Mouse (Mus musculus): ENCODE measurements around the gene Cyp2d12. TPM values are rescaled to one million over a fixed set of nuclear protein-coding genes. Genes with fewer than 3 reads are reported as not detected.
"Not testable (repeated sequence)": the region's sequence is repeated elsewhere in the genome, so short reads cannot be mapped to it uniquely, and the experiment has no call there.

Cyp2d12 gene
- total RNA-seq (2021), result not detected
- long read RNA-seq, experiment 1, result 0 reads
- long read RNA-seq, experiment 2, result 0 reads

GRCm38 (mm10) chr15:82554531-82555230, at the start of gene Cyp2d12:
Cyp2d12 (plus strand) TSS chr15:82555072.
- intact Hi-C loops (cut with DNase I), result no loop called here
- no peak for DNase-seq

DNA sequence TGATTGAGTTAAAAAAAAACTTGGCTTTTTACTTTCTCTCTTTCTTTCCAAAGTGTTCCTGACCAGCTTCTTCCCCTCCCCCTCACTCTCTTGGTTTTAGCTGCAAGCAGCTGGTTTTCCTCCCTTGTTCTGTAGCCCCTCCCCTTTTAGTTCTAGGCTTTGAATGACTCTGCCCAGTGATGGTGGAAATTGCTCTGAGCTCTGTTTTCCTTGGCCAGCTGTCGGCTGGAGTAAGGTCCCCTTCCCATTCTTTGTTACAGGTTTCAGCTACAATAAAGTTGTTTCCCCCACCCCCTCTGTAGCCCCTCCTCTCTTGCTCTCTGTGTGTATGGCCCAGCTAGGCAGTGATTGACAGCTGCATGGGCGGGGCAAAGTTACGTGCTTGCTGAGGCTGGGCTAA, 47.9 kb upstream of the Cyp2d12 start:
- intact Hi-C loops (cut with DNase I), result no loop called here
- DNase-seq, result no peak

- DNase-seq; intact Hi-C loops (cut with DNase I): not testable (repeated sequence)
Observed at GRCm38 (mm10) chr15:82507740-82508139, 47.1 kb upstream of the Cyp2d12 start.

GRCm38 (mm10) chr15:82509495-82509894, 45.4 kb upstream of the Cyp2d12 start:
- DNase-seq; intact Hi-C loops (cut with DNase I): not testable (repeated sequence)

- intact Hi-C loops (cut with DNase I); DNase-seq: not testable (repeated sequence)
Observed at GRCm38 (mm10) chr15:82510500-82510899, 44.4 kb upstream of the Cyp2d12 start.

DNA sequence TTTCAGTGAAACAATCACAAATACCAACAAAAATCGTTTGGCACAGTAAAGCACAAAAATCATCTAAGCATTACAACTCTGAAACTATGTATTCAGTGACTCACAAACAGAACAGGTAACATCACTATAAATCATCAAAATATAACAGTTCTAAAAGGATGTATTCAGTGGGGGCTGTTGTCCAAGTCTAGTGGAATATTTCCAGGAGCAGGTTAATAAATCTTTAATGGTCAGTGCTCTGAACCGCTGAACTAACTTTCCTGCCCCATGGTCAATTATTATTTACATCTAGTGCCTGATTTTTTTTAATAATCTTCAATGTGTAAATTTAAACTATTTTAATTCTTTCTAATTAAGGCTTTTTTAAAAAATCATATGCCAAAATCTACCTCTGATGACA, 42.8 kb upstream of the Cyp2d12 start:
- DNase-seq; intact Hi-C loops (cut with DNase I): not testable (repeated sequence)

DNA sequence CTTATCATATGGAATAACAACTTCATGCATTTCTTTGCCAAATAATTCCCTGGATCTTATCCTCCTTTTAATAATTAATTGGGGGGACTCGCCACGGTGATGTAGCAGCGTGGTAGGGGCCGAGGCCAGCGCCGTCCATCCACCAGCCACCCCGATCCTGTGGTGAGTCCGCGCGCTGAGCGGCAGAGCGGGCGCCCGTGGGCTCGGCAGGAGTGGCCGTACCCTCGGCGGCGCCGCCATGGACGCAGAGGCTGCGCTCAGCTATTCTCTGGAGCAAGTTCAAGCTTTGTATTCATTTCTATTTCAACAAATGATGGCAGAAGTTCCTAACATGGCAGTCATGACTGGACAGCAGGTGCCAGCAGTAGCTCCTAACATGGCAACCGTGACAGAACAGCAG, 38.7 kb upstream of the Cyp2d12 start:
- DNase-seq; intact Hi-C loops (cut with DNase I): not testable (repeated sequence)

DNA sequence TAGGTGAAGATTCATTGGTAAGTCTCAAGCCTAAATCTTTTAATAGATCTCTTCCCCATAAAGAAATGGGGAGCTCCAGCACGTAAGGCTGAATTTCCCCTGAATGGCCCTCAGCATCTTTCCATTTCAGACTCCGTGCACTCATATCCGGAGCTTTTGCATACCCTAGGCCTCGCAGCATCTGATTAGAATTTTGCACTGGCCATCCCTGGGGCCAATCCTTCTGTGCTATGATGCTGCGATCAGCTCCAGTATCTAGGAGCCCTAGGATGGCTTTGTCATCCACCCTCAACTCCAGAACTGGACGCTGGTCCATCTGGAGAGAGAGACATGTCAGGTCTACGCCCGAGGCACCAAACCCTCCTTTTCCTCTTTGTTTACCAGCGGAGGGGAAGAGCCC, 27.5 kb upstream of the Cyp2d12 start:
- intact Hi-C loops (cut with DNase I); DNase-seq: not testable (repeated sequence)

DNA sequence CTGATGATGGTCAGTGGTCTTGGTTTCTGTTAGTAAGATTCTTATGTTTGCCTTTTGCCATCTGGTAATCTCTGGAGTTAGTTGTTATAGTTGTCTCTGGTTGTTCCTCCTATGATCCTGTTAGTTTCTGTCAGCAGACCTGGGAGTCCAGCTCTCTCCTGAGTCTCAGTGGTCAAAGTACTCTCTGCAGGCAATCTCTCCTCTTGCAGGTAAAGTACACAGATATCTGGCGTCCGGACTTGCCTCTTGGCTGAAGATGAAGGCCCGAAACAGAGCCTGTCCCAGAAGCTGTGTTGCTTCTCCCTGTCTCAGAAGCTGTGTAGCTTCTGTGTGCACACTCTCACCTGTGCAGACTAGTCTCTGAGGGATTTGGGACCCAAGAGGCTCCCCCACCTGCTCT, 22.2 kb upstream of the Cyp2d12 start:
- intact Hi-C loops (cut with DNase I); DNase-seq: not testable (repeated sequence)

DNA sequence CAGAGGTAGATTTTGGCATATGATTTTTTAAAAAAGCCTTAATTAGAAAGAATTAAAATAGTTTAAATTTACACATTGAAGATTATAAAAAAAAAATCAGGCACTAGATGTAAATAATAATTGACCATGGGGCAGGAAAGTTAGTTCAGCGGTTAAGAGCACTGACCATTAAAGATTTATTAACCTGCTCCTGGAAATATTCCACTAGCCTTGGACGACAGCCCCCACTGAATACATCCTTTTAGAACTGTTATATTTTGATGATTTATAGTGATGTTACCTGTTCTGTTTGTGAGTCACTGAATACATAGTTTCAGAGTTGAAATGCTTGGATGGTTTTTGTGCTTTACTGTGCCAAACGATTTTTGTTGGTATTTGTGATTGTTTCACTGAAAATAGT, 11.9 kb upstream of the Cyp2d12 start:
- intact Hi-C loops (cut with DNase I); DNase-seq: not testable (repeated sequence)

GRCm38 (mm10) chr15:82544561-82544960, 10.3 kb upstream of the Cyp2d12 start:
- intact Hi-C loops (cut with DNase I); DNase-seq: not testable (repeated sequence)

DNA sequence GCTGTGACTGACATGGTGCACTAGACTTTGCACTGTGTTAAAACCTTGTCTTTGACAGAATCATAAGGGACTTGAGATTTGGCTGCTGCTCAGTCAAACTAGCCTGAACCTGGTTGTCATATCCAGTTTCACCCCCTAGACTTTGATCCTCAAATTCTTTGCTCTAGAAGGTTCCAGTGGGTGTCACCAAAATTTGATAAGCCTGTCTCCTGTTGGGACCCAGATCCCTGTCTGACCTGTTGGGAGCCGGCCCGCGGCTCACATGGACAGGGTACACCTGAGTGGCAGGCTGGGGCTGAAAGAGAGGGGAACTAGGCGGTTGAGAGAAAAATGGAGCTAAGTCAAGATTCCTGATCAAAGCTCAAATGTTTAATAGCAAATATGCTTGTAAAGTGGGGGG, 7.1 kb upstream of the Cyp2d12 start:
- DNase-seq; intact Hi-C loops (cut with DNase I): not testable (repeated sequence)

GRCm38 (mm10) chr15:82553211-82553610, 1.7 kb upstream of the Cyp2d12 start:
- DNase-seq; intact Hi-C loops (cut with DNase I): not testable (repeated sequence)

DNA sequence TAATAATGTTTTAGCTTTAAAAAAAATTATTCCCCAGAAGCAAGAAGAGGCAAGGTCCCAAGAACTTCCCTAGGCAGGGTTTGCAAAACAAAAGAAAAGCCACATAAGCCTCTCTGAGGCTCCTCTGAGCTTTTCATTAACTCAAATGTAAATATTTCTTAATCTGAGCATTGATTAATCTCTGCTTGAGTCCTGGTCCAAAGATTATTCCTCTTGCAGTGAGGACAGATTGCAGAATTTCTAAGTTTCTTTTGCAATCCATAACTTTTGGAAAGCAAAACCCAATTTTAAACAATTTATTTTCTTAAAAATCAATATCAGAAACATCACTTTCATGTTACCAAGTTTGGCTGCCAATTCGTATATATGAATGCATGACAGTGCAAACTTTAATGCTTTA, 18.0 kb downstream of the Cyp2d12 start:
- intact Hi-C loops (cut with DNase I), result no loop called here

DNA sequence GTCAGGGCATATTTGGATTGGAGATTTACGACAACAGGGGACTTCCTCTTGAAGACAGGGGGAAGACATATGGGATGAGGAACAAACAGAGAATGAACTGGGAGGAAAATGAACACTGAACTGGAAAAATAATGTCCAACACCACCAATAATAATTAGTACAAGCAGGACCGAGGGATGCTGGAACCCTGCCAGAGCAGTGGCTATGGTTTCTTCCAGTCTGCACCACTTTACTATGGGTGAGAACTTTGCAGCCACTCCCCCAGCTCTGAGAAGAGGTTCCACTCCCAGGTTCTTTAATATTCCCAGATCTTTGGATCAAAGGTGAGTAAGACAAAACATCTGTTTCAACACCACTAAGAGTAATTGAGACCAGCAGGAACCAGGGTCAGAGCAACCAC, 24.2 kb downstream of the Cyp2d12 start:
- no peak for DNase-seq
- intact Hi-C loops (cut with DNase I), result no loop called here

More for the DNA sequence above, 18.0 kb downstream of the Cyp2d12 start:
- DNase-seq, result no peak

- intact Hi-C loops (cut with DNase I), result no loop called here
- no peak for DNase-seq
Observed at GRCm38 (mm10) chr15:82582621-82583020, 27.7 kb downstream of the Cyp2d12 start.

Small RNA genes within 50 kb of the gene (microRNA-seq; reads per million reads assigned to microRNA genes)
- gene Gm27924, result 0 reads per million in 2 experiments
- 0 reads per million in 2 experiments for gene Gm28023

Other genes with a start within 250 kb of the Cyp2d12 start
- gene Naga, start 216.1 kb upstream of the Cyp2d12 start, total RNA-seq (2021), result 10 to 100 TPM; 28.9 to 33.4 TPM
- 1 to 10 TPM; 2.0 to 2.3 TPM for gene Pheta2, start 216.1 kb upstream of the Cyp2d12 start, total RNA-seq (2021)
- gene Smdt1, start 216.1 kb upstream of the Cyp2d12 start, total RNA-seq (2021), result 100 to 1,000 TPM; 197 to 205 TPM
- gene Ndufa6, start 200.8 kb upstream of the Cyp2d12 start, total RNA-seq (2021), result 100 to 1,000 TPM; 577 to 610 TPM
- 10 to 100 TPM; 21.9 to 25.7 TPM for gene Cyp2d22, start 174.8 kb upstream of the Cyp2d12 start, total RNA-seq (2021)
- not detected for gene Cyp2d11, start 161.1 kb upstream of the Cyp2d12 start, total RNA-seq (2021)
- under 1 TPM in 1 of 2 experiments, not detected in 1; 0.43 TPM for gene Cyp2d10, start 147.9 kb upstream of the Cyp2d12 start, total RNA-seq (2021)
- not detected for gene Cyp2d9, start 121.6 kb upstream of the Cyp2d12 start, total RNA-seq (2021)
- not detected for gene Cyp2d34, start 65.9 kb downstream of the Cyp2d12 start, total RNA-seq (2021)
- not detected for gene Cyp2d40, start 209.1 kb downstream of the Cyp2d12 start, total RNA-seq (2021)
- not detected for gene Cyp2d26, start 239.2 kb downstream of the Cyp2d12 start, total RNA-seq (2021)